8 mouse cellular contexts compared by ENCODE assay signal in genomic region chrX:94541206-94541605, GRCm38 (mm10). TPM values are rescaled to one million over a fixed set of nuclear protein-coding genes. Genes with fewer than 3 reads are reported as not detected.
DNase-seq lines count a peak whose midpoint lies in the region; ATAC-seq lines count a peak whose summit lies in the region.

No protein-coding gene starts in this region.

- peak overlapping the region; percentile 61 for H3K4me2 ChIP-seq in forebrain, embryonic 13.5 days
- peak overlapping the region; percentile 56 for H3K4me2 ChIP-seq in kidney, embryonic 15.5 days
- peak overlapping the region; percentile 59 for H3K4me2 ChIP-seq in midbrain, embryonic 15.5 days

- WGBS in forebrain, embryonic 13.5 days = 23% methylated on average over 24 of the region's 25 CpGs
- WGBS in kidney, embryonic 15.5 days = 20% methylated on average over 18 of the region's 25 CpGs
- 21% methylated on average over 25 of the region's 25 CpGs for WGBS in midbrain, embryonic 15.5 days

- H3K9me3 ChIP-seq in forebrain, embryonic 13.5 days (replicated peaks) = no peaks in the 10 kb centered on the region
- H3K9me3 ChIP-seq in kidney, embryonic 15.5 days (replicated peaks) = no peaks in the 10 kb centered on the region
- no peaks in the 10 kb centered on the region for H3K9me3 ChIP-seq in midbrain, embryonic 15.5 days

- H3K36me3 ChIP-seq in forebrain, embryonic 13.5 days (ENCODE audit: poor library complexity, severe bottlenecking) = peaks cover 40% of the 10 kb centered on the region
- peaks cover 33% of the 10 kb centered on the region for H3K36me3 ChIP-seq in kidney, embryonic 15.5 days
- H3K36me3 ChIP-seq in midbrain, embryonic 15.5 days (replicated peaks) = peaks cover 16% of the 10 kb centered on the region; the same call in 1 of the 2 replicates

- peak overlapping the region; percentile 89 for H3K27ac ChIP-seq in forebrain, embryonic 13.5 days
- H3K27ac ChIP-seq in kidney, embryonic 15.5 days = peak overlapping the region; percentile 87
- peak overlapping the region; percentile 87 for H3K27ac ChIP-seq in midbrain, embryonic 15.5 days

- DNase-seq in lung, adult 18-20 months = peak; percentile 3 to 5
- no peak for DNase-seq in lung, postnatal 36 days
- DNase-seq in cerebellum, adult 18-20 months = peak; percentile 18 to 39
- no peak for DNase-seq in spleen, adult 12 weeks (ENCODE audit: low spot score)
- DNase-seq in urinary bladder, adult 18-20 months (ENCODE audit: low spot score in 2 of 2) = no peak

- peaks cover 30% of the 10 kb centered on the region for H3K4me1 ChIP-seq in forebrain, embryonic 13.5 days
- H3K4me1 ChIP-seq in kidney, embryonic 15.5 days = peaks cover 10% of the 10 kb centered on the region
- H3K4me1 ChIP-seq in midbrain, embryonic 15.5 days = peaks cover 35% of the 10 kb centered on the region

- H3K27me3 ChIP-seq in forebrain, embryonic 13.5 days = no peaks in the 10 kb centered on the region
- peaks cover 23% of the 10 kb centered on the region for H3K27me3 ChIP-seq in kidney, embryonic 15.5 days
- no peaks in the 10 kb centered on the region for H3K27me3 ChIP-seq in midbrain, embryonic 15.5 days (replicated peaks)

- ATAC-seq in forebrain, embryonic 13.5 days = peak; percentile 6
- ATAC-seq in kidney, embryonic 15.5 days (replicated peaks; ENCODE audit: low FRiP score) = no peak
- peak; percentile 1 for ATAC-seq in midbrain, embryonic 15.5 days (replicated peaks)

- peak overlapping the region; percentile 59 for H3K4me3 ChIP-seq in forebrain, embryonic 13.5 days
- H3K4me3 ChIP-seq in kidney, embryonic 15.5 days (replicated peaks) = peak overlapping the region; percentile 64
- peak overlapping the region; percentile 55 for H3K4me3 ChIP-seq in midbrain, embryonic 15.5 days

- H3K9ac ChIP-seq in forebrain, embryonic 13.5 days = peak overlapping the region; percentile 84
- peak overlapping the region; percentile 68 for H3K9ac ChIP-seq in kidney, embryonic 15.5 days
- peak overlapping the region; percentile 75 for H3K9ac ChIP-seq in midbrain, embryonic 15.5 days

RNA-seq across cellular contexts. Expression of gene Maged1, which starts 0.7 kb away (rescaled TPM):
- polyA plus RNA-seq in forebrain, embryonic 13.5 days (2015; fragmentation: Nextera tagmentation; extraction: Ambion mirVana) = 844 and 938 TPM in 2 replicates
- polyA plus RNA-seq in kidney, embryonic 15.5 days (2015; fragmentation: Nextera tagmentation; extraction: Ambion mirVana) = 579 and 609 TPM in 2 replicates
- 1,088 and 1,133 TPM in 2 replicates for polyA plus RNA-seq in midbrain, embryonic 15.5 days (2015; fragmentation: Nextera tagmentation; extraction: Ambion mirVana)

Comparison
In these comparisons a context has a peak if more than half of its experiments do, and no peak if none do; other contexts are left out.
1. DNase-seq: peak in lung, adult 18-20 months (2 of 2) and cerebellum, adult 18-20 months (2 of 2); none in lung, postnatal 36 days (single experiment), spleen, adult 12 weeks (single experiment) and urinary bladder, adult 18-20 months (0 of 2).
2. Peak in every context shown above with its lines, with median percentiles within 50 percentile points of each other: H3K27ac ChIP-seq, H3K4me2 ChIP-seq, H3K4me3 ChIP-seq and H3K9ac ChIP-seq.